ENCODE assay signal across 8 mouse cellular contexts in the genomic region with DNA sequence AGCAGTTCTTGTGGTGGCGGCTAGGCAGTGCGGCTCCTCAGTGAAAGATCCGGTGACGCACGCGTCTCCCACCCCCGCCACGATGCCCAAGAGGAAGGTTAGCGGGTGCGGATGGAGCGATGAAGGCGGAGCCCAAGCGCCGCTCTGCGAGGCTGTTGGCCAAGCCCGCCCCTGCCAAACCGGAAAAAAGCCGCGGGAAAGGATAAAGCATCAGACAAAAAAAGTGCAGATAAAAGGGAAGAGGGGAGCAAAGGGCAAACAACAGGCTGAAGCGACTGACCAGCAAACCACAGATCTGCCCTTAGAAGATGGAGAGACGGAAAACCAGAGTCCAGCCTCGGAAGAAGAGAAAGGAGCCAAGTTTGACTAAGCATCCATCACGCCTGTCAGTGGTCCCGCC. TPM values are rescaled to one million over a fixed set of nuclear protein-coding genes. Genes with fewer than 3 reads are reported as not detected.
A peak's percentile ranks its signal among the peaks of the same experiment; 100 is the strongest.
DNase-seq lines count a peak whose midpoint lies in the region; ATAC-seq and TF ChIP-seq lines count a peak whose summit lies in the region.

No protein-coding gene starts in this region.

- DNase-seq in cerebellum, postnatal 25 days, result peak; percentile 28 to 61
- DNase-seq in cerebellum, adult 11-12 months, result no peak
- peak; percentile 56 for DNase-seq in adrenal gland, postnatal 14 days
- DNase-seq in forebrain, postnatal 0 days, result peak; percentile 48
- DNase-seq in liver, result peak; percentile 38
- DNase-seq in c-Kit-positive CD71-positive TER-119-positive erythroid progenitor cells, embryonic 14.5 days (ENCODE audit: low spot score), result no peak

- H3K36me3 ChIP-seq in forebrain, postnatal 0 days (ENCODE audit: insufficient read depth), result no peaks in the 10 kb centered on the region
- H3K36me3 ChIP-seq in hindbrain, embryonic 16.5 days (ENCODE audit: control insufficient read depth, insufficient read depth, low read length), result no peaks in the 10 kb centered on the region
- no peaks in the 10 kb centered on the region for H3K36me3 ChIP-seq in midbrain, embryonic 13.5 days

- ATAC-seq in forebrain, postnatal 0 days, result peak; percentile 70
- ATAC-seq in hindbrain, embryonic 16.5 days, result peak; percentile 82
- ATAC-seq in midbrain, embryonic 13.5 days, result peak; percentile 53; the same call in 1 of the 2 replicates

- H3K4me1 ChIP-seq in forebrain, postnatal 0 days (ENCODE audit: insufficient read depth), result no peaks in the 10 kb centered on the region
- no peaks in the 10 kb centered on the region; the same call in 1 of the 2 replicates for H3K4me1 ChIP-seq in hindbrain, embryonic 16.5 days (ENCODE audit: control insufficient read depth, insufficient read depth, low read depth, low read length)
- peaks cover 7% of the 10 kb centered on the region for H3K4me1 ChIP-seq in midbrain, embryonic 13.5 days (replicated peaks)

- peak overlapping the region; percentile 47 for H3K9ac ChIP-seq in forebrain, postnatal 0 days
- H3K9ac ChIP-seq in hindbrain, embryonic 16.5 days (ENCODE audit: low read depth, low read length), result peak overlapping the region; percentile 32
- peak overlapping the region; percentile 58 for H3K9ac ChIP-seq in midbrain, embryonic 13.5 days (replicated peaks)

- no peaks in the 10 kb centered on the region for H3K9me3 ChIP-seq in forebrain, postnatal 0 days (ENCODE audit: low read length)
- no peaks in the 10 kb centered on the region for H3K9me3 ChIP-seq in hindbrain, embryonic 16.5 days (ENCODE audit: control insufficient read depth, low read length)
- H3K9me3 ChIP-seq in midbrain, embryonic 13.5 days, result no peaks in the 10 kb centered on the region

- TF ChIP-seq CTCF in forebrain, postnatal 0 days (IDR thresholded peaks at IDR 0.05; ENCODE audit: low read depth), result no peak

- WGBS in forebrain, postnatal 0 days, result 5% methylated on average over 24 of the region's 24 CpGs
- 2% methylated on average over 24 of the region's 24 CpGs for WGBS in hindbrain, embryonic 16.5 days
- WGBS in midbrain, embryonic 13.5 days, result 5% methylated on average over 24 of the region's 24 CpGs

- H3K4me3 ChIP-seq in forebrain, postnatal 0 days (ENCODE audit: low read depth, low read length), result peak overlapping the region; percentile 35
- peak overlapping the region; percentile 45 for H3K4me3 ChIP-seq in hindbrain, embryonic 16.5 days (ENCODE audit: low read length)
- peak overlapping the region; percentile 46 for H3K4me3 ChIP-seq in midbrain, embryonic 13.5 days (replicated peaks)

- no peak overlapping the region for H3K27ac ChIP-seq in forebrain, postnatal 0 days (ENCODE audit: low read depth, low read length)
- H3K27ac ChIP-seq in hindbrain, embryonic 16.5 days (ENCODE audit: low read depth, low read length), result no peak overlapping the region
- H3K27ac ChIP-seq in midbrain, embryonic 13.5 days, result no peak overlapping the region

- H3K4me2 ChIP-seq in forebrain, postnatal 0 days (ENCODE audit: low read depth), result peak overlapping the region; percentile 71
- peak overlapping the region; percentile 63 for H3K4me2 ChIP-seq in hindbrain, embryonic 16.5 days (ENCODE audit: low read length)
- H3K4me2 ChIP-seq in midbrain, embryonic 13.5 days (replicated peaks), result peak overlapping the region; percentile 75

- no peaks in the 10 kb centered on the region for H3K27me3 ChIP-seq in forebrain, postnatal 0 days (ENCODE audit: insufficient read depth, low read length)
- H3K27me3 ChIP-seq in hindbrain, embryonic 16.5 days (replicated peaks; ENCODE audit: control insufficient read depth, insufficient read depth, low read length), result no peaks in the 10 kb centered on the region; the same call in 1 of the 2 replicates
- peaks cover 9% of the 10 kb centered on the region; the same call in 1 of the 2 replicates for H3K27me3 ChIP-seq in midbrain, embryonic 13.5 days

RNA-seq across cellular contexts. Expression of gene BC051142, which starts 6.3 kb away (rescaled TPM):
- total RNA-seq in adrenal gland, postnatal 14 days (2021), result 1.2 and 2.4 TPM in 2 replicates
- total RNA-seq in forebrain, postnatal 0 days (2014; rRNA removed), result 6.5 and 9.0 TPM in 2 replicates
- 4.4 and 5.5 TPM in 2 replicates for polyA plus RNA-seq in forebrain, postnatal 0 days (2015; fragmentation: Nextera tagmentation; extraction: Ambion mirVana)
- polyA plus RNA-seq in hindbrain, embryonic 16.5 days (2015; fragmentation: Nextera tagmentation; extraction: Ambion mirVana), result 3.7 and 4.5 TPM in 2 replicates
- polyA plus RNA-seq in midbrain, embryonic 13.5 days (2015; fragmentation: Nextera tagmentation; extraction: Ambion mirVana), result 4.6 and 5.6 TPM in 2 replicates

RNA-seq across cellular contexts. Expression of gene Btnl1, which starts 15.4 kb away (rescaled TPM):
- total RNA-seq in adrenal gland, postnatal 14 days (2021), result 0.23 TPM in 1 of 2 replicates, not detected in the other
- total RNA-seq in forebrain, postnatal 0 days (2014; rRNA removed), result not detected in 2 replicates
- not detected in 2 replicates for polyA plus RNA-seq in forebrain, postnatal 0 days (2015; fragmentation: Nextera tagmentation; extraction: Ambion mirVana)
- not detected in 2 replicates for polyA plus RNA-seq in hindbrain, embryonic 16.5 days (2015; fragmentation: Nextera tagmentation; extraction: Ambion mirVana)
- not detected in 2 replicates for polyA plus RNA-seq in midbrain, embryonic 13.5 days (2015; fragmentation: Nextera tagmentation; extraction: Ambion mirVana)

RNA-seq across cellular contexts. Expression of gene Btnl2, which starts 37.7 kb away (rescaled TPM):
- 0.26 and 0.64 TPM in 2 replicates for total RNA-seq in adrenal gland, postnatal 14 days (2021)
- not detected in 2 replicates for total RNA-seq in forebrain, postnatal 0 days (2014; rRNA removed)
- not detected in 2 replicates for polyA plus RNA-seq in forebrain, postnatal 0 days (2015; fragmentation: Nextera tagmentation; extraction: Ambion mirVana)
- not detected in 2 replicates for polyA plus RNA-seq in hindbrain, embryonic 16.5 days (2015; fragmentation: Nextera tagmentation; extraction: Ambion mirVana)
- polyA plus RNA-seq in midbrain, embryonic 13.5 days (2015; fragmentation: Nextera tagmentation; extraction: Ambion mirVana), result not detected in 2 replicates

Comparison
In these comparisons a context has a peak if more than half of its experiments do, and no peak if none do; other contexts are left out.
1. DNase-seq: peak in cerebellum, postnatal 25 days (2 of 2), adrenal gland, postnatal 14 days (single experiment), forebrain, postnatal 0 days (single experiment) and liver (single experiment); none in cerebellum, adult 11-12 months (single experiment) and c-Kit-positive CD71-positive TER-119-positive erythroid progenitor cells, embryonic 14.5 days (single experiment).
2. Peak in every context shown above with its lines, with median percentiles within 50 percentile points of each other: ATAC-seq, H3K4me2 ChIP-seq, H3K4me3 ChIP-seq and H3K9ac ChIP-seq.